Mouse (Mus musculus) embryonic facial prominence, embryonic 11.5 days (tissue): ENCODE results near the gene Gm27027. TPM values are rescaled to one million over a fixed set of nuclear protein-coding genes. Genes with fewer than 3 reads are reported as not detected.
A peak's percentile ranks its signal among the peaks of the same experiment; 100 is the strongest.

Experiments used
- ATAC-seq: fragments of 200-750 bp; cut with Nextera tagmentation; replicated peaks from 2 replicates; pipeline ENCODE4 v1.8.0; 2017; ENCODE audit warnings: low read depth; ENCODE audit not compliant: insufficient number of reproducible peaks, low FRiP score, low TSS enrichment
- DNase-seq: peaks from one replicate; pipeline ENCODE4 v3.0.0-alpha.2; 2015; ENCODE audit warnings: low spot score
- H3K27ac ChIP-seq: fragments of 300-500 bp; sonication (generic); replicated peaks from 2 replicates; pipeline ENCODE4 v1.5.1; 2014; ENCODE audit warnings: mild to moderate bottlenecking, low read depth, low read length, control low read depth
- H3K27me3 ChIP-seq: fragments of 300-500 bp; sonication (generic); 2 replicates; pipeline ENCODE4 v1.6.1; 2014; ENCODE audit warnings: mild to moderate bottlenecking, low read length, moderate library complexity, mixed read lengths; ENCODE audit not compliant: control insufficient read depth, insufficient read depth
- H3K36me3 ChIP-seq: fragments of 300-500 bp; sonication (generic); replicated peaks from 2 replicates; pipeline ENCODE4 v1.6.1; 2014; ENCODE audit warnings: low read depth, mild to moderate bottlenecking, low read length, moderate library complexity, mixed read lengths; ENCODE audit not compliant: control insufficient read depth, insufficient read depth
- H3K4me1 ChIP-seq: fragments of 300-500 bp; sonication (generic); 2 replicates; pipeline ENCODE4 v1.6.1; 2014; ENCODE audit warnings: low read length, mixed read lengths; ENCODE audit not compliant: control insufficient read depth, insufficient read depth
- H3K4me2 ChIP-seq: fragments of 300-500 bp; sonication (generic); 2 replicates; pipeline ENCODE4 v1.6.1; 2014; ENCODE audit warnings: low read depth, mild to moderate bottlenecking, control low read depth, low read length, moderate library complexity
- H3K4me3 ChIP-seq: fragments of 300-500 bp; sonication (generic); 2 replicates; pipeline ENCODE4 v1.5.1; 2014; ENCODE audit warnings: low read depth, low read length, control low read depth
- H3K9ac ChIP-seq: fragments of 300-500 bp; sonication (generic); replicated peaks from 2 replicates; pipeline ENCODE4 v1.6.1; 2014; ENCODE audit warnings: mild to moderate bottlenecking, control low read depth, low read length
- H3K9me3 ChIP-seq: fragments of 300-500 bp; sonication (generic); replicated peaks from 2 replicates; pipeline ENCODE4 v1.6.1; 2016; ENCODE audit warnings: mild to moderate bottlenecking, low read length, inconsistent platforms, mixed read lengths; ENCODE audit not compliant: control insufficient read depth
- WGBS: fragments of 180-500 bp; shearing (Covaris S2); extraction: QIAGEN DNeasy Blood & Tissue Kit; methylation state at CpG from one replicate; pipeline ENCODE4 v1.1.7; 2014; 5-methylcytosine and 5-hydroxymethylcytosine counted together
- polyA plus RNA-seq: library from polyadenylated mRNA; unstranded; fragments of >200 nt; fragmentation: Nextera tagmentation; extraction: Ambion mirVana; gene quantifications from 2 replicates; pipeline ENCODE4 v1.2.1, GENCODE M21; 2014

Gene Gm27027
- polyA plus RNA-seq, 1 experiment from 2014 or later = not detected

- H3K36me3 ChIP-seq = no peaks in the 10 kb centered on the region
- H3K4me2 ChIP-seq = no peak overlapping the region
- H3K27me3 ChIP-seq = no peaks in the 10 kb centered on the region
- H3K4me1 ChIP-seq = no peaks in the 10 kb centered on the region
- no peak for DNase-seq
- no peak overlapping the region for H3K4me3 ChIP-seq
- ATAC-seq = no peak
- H3K9me3 ChIP-seq = no peaks in the 10 kb centered on the region
- no peak overlapping the region for H3K27ac ChIP-seq
- no peak overlapping the region for H3K9ac ChIP-seq
These were observed 34.4 kb upstream of the Gm27027 start for GRCm38 (mm10) chr2:94030602-94031001.

DNA sequence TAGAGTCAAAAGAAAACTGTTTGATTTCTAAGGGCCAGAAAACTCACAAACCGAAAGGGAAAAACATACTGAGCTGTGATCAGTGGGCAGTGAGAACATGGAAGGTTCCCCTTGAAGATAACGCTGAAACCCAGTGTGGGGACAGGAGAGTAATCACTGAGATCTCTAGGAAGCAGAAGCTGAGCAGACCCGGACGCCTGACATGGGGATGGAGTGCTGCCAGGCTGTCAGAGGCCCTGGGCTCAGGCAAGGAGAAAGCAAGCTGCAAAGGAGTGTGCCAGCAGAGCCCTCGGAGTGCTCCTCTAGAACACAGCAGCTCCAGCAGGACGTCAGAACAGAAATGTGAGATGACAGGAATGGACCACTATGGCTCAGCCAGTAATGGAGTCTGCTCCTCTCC, 28.5 kb upstream of the Gm27027 start:
- WGBS = 58% methylated on average over 6 of the region's 6 CpGs
- Histone ChIP-seq H3K4me2 (no peak overlapping the region), H3K4me1 (no peaks in the 10 kb centered on the region), H3K36me3 (no peaks in the 10 kb centered on the region), H3K27me3 (no peaks in the 10 kb centered on the region), H3K9me3 (no peaks in the 10 kb centered on the region), H3K4me3 (no peak overlapping the region), H3K9ac (no peak overlapping the region), H3K27ac (no peak overlapping the region)
- ATAC-seq (no peak), DNase-seq (no peak)

GRCm38 (mm10) chr2:94010335-94011291, 14.5 kb upstream of the Gm27027 start, which contains the start of gene Alkbh3:
TSS of gene Alkbh3 (minus strand) at chr2:94010807.
- H3K4me3 ChIP-seq = peak within 1 kb of the TSS; percentile 78
- no peak within 1 kb of the TSS for H3K27ac ChIP-seq
- peaks cover 3% of the 10 kb centered on the region for H3K4me1 ChIP-seq
- H3K36me3 ChIP-seq = no peaks in the 10 kb centered on the region
- H3K9ac ChIP-seq = peak within 1 kb of the TSS; percentile 88
- no peaks in the 10 kb centered on the region for H3K9me3 ChIP-seq
- WGBS = 6% methylated on average over 47 of the region's 47 CpGs
- peak within 1 kb of the TSS; percentile 79 for H3K4me2 ChIP-seq
- ATAC-seq = peak; percentile 98
- peak; percentile 95 for DNase-seq
- H3K27me3 ChIP-seq = no peaks in the 10 kb centered on the region

GRCm38 (mm10) chr2:94002331-94002730, 6.2 kb upstream of the Gm27027 start:
- ATAC-seq = no peak
- H3K36me3 ChIP-seq = peaks cover 4% of the 10 kb centered on the region
- WGBS = 5% methylated on average over 2 of the region's 2 CpGs

GRCm38 (mm10) chr2:94001918-94002317, 5.8 kb upstream of the Gm27027 start:
- DNase-seq (no peak), ATAC-seq (no peak)
- whole genome bisulfite sequencing = 85% methylated on average over 4 of the region's 4 CpGs
- Histone ChIP-seq H3K4me1 (no peaks in the 10 kb centered on the region), H3K27ac (no peak overlapping the region), H3K4me3 (no peak overlapping the region), H3K27me3 (no peaks in the 10 kb centered on the region), H3K9ac (no peak overlapping the region), H3K9me3 (no peaks in the 10 kb centered on the region), H3K36me3 (peaks cover 4% of the 10 kb centered on the region), H3K4me2 (no peak overlapping the region)

More at GRCm38 (mm10) chr2:94002331-94002730, 6.2 kb upstream of the Gm27027 start:
- Histone ChIP-seq H3K27ac (no peak overlapping the region), H3K4me1 (no peaks in the 10 kb centered on the region), H3K9me3 (no peaks in the 10 kb centered on the region), H3K9ac (no peak overlapping the region), H3K4me3 (no peak overlapping the region), H3K27me3 (no peaks in the 10 kb centered on the region), H3K4me2 (no peak overlapping the region)
- DNase-seq = peak; percentile 91

- Histone ChIP-seq H3K4me3 (no peak overlapping the region), H3K4me2 (no peak overlapping the region), H3K9me3 (no peaks in the 10 kb centered on the region), H3K36me3 (peaks cover 4% of the 10 kb centered on the region), H3K27me3 (no peaks in the 10 kb centered on the region), H3K4me1 (no peaks in the 10 kb centered on the region), H3K9ac (no peak overlapping the region), H3K27ac (no peak overlapping the region)
- ATAC-seq (no peak), DNase-seq (no peak)
- 85% methylated on average over 6 of the region's 6 CpGs for WGBS
These were observed 5.3 kb upstream of the Gm27027 start for GRCm38 (mm10) chr2:94001411-94001810.

DNA sequence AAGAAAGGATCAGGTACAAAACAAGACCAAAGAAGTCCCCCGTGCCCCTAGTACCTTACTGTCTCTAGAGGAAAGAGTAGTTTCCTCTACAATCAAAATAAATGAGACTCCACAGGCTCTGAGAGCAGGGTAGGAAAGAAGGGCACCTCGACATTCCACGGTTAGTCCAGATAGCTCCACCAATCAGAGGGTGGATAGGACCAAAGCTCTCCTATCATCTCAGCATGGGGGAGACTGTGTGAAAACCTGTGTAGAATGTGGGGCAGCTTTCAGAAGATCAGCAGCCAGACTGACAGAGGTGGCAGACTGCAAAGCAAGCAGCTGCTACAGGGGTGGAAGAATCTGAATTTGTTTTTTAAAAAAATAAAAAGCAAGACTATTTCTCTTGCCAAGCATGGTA, 3.3 kb downstream of the Gm27027 start:
- DNase-seq (no peak), ATAC-seq (no peak)
- Histone ChIP-seq H3K4me3 (no peak overlapping the region), H3K4me2 (no peak overlapping the region), H3K27ac (no peak overlapping the region), H3K27me3 (no peaks in the 10 kb centered on the region), H3K9me3 (no peaks in the 10 kb centered on the region), H3K9ac (no peak overlapping the region), H3K4me1 (no peaks in the 10 kb centered on the region), H3K36me3 (peaks cover 3% of the 10 kb centered on the region)
- WGBS = 34% methylated on average over 3 of the region's 3 CpGs

DNA sequence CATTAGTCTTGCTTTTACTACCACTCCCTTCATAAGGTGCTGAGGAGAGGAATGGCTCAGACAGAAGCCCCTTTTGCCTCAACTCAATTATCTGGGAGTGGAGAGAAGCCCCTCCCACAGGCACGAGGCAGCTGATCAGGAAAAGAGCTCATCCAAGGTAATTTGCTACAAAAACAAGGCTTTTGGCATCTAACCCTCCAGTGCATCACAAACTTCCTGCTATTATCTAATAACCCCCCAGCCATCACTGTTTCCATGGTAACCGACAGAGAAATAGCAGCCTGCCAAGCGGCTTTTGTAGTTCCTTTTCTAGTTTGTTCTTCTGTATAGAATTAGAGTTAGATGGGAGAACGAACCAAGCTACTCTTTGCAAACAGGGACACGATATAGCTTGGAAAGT, 3.9 kb downstream of the Gm27027 start:
- peak; percentile 57 for DNase-seq
- Histone ChIP-seq H3K36me3 (peaks cover 3% of the 10 kb centered on the region), H3K27me3 (no peaks in the 10 kb centered on the region), H3K4me3 (no peak overlapping the region), H3K9ac (no peak overlapping the region), H3K27ac (no peak overlapping the region), H3K4me1 (no peaks in the 10 kb centered on the region), H3K9me3 (no peaks in the 10 kb centered on the region), H3K4me2 (no peak overlapping the region)
- no peak for ATAC-seq
- WGBS = 41% methylated on average over 5 of the region's 5 CpGs
